Mouse (Mus musculus) lung, embryonic 14.5 days (tissue): ENCODE results near the gene Cdv3. TPM values are rescaled to one million over a fixed set of nuclear protein-coding genes. Genes with fewer than 3 reads are reported as not detected.

Experiments
- ATAC-seq: fragments of 200-750 bp; cut with Nextera tagmentation; 2 replicates; pipeline ENCODE4 v1.8.0; 2017; ENCODE audit warnings: mild to moderate bottlenecking, moderate TSS enrichment, moderate library complexity; ENCODE audit not compliant: insufficient read depth
- DNase-seq: peaks from one replicate; pipeline ENCODE4 v3.0.0-alpha.2; 2015
- H3K27ac ChIP-seq: fragments of 300-500 bp; sonication (generic); 2 replicates; pipeline ENCODE4 v1.5.1; 2014; ENCODE audit warnings: low read depth, mild to moderate bottlenecking, moderate library complexity
- H3K27me3 ChIP-seq: fragments of 300-500 bp; sonication (generic); 2 replicates; pipeline ENCODE4 v1.6.1; 2014; ENCODE audit warnings: low read length, control low read depth; ENCODE audit not compliant: insufficient read depth
- H3K36me3 ChIP-seq: fragments of 300-500 bp; sonication (generic); 2 replicates; pipeline ENCODE4 v1.6.1; 2014; ENCODE audit warnings: control low read depth; ENCODE audit not compliant: insufficient read depth
- H3K4me1 ChIP-seq: fragments of 300-500 bp; sonication (generic); 2 replicates; pipeline ENCODE4 v1.6.1; 2014; ENCODE audit warnings: antibody characterized with exemption, control low read depth; ENCODE audit not compliant: insufficient read depth
- H3K4me2 ChIP-seq: fragments of 300-500 bp; sonication (generic); 2 replicates; pipeline ENCODE4 v1.6.1; 2014; ENCODE audit warnings: mild to moderate bottlenecking
- H3K4me3 ChIP-seq: fragments of 300-500 bp; sonication (generic); 2 replicates; pipeline ENCODE4 v1.5.1; 2014; ENCODE audit warnings: low read depth, low read length
- H3K9ac ChIP-seq: fragments of 300-500 bp; sonication (generic); 2 replicates; pipeline ENCODE4 v1.6.1; 2014
- H3K9me3 ChIP-seq: fragments of 300-500 bp; sonication (generic); 2 replicates; pipeline ENCODE4 v1.6.1; 2016; ENCODE audit warnings: low read depth, low read length, control low read depth
- CTCF ChIP-seq: IDR thresholded peaks from 2 replicates; pipeline ENCODE4 v1.5.1; 2016; ENCODE audit warnings: antibody characterized with exemption, low read depth
- WGBS: fragments of 180-500 bp; shearing (Covaris S2); extraction: QIAGEN DNeasy Blood & Tissue Kit; methylation state at CpG from one replicate; pipeline ENCODE4 v1.1.7; 2014; 5-methylcytosine and 5-hydroxymethylcytosine counted together
- polyA plus RNA-seq: library from polyadenylated mRNA; unstranded; fragments of >200 nt; fragmentation: Nextera tagmentation; extraction: Ambion mirVana; gene quantifications from 2 replicates; pipeline ENCODE4 v1.2.1, GENCODE M21; 2014

Gene Cdv3
- polyA plus RNA-seq, 1 experiment from 2014 or later, result 93.4 TPM

GRCm38 (mm10) chr9:103369951-103370350 is 4.3 kb upstream of the Cdv3 start:
- Histone ChIP-seq H3K36me3 (peaks cover 8% of the 10 kb centered on the region; the same call in 1 of the 2 replicates), H3K9me3 (no peaks in the 10 kb centered on the region), H3K27ac (no peak overlapping the region), H3K4me3 (no peak overlapping the region), H3K4me1 (peaks cover 10% of the 10 kb centered on the region), H3K9ac (no peak overlapping the region), H3K27me3 (no peaks in the 10 kb centered on the region), H3K4me2 (no peak overlapping the region)
- TF ChIP-seq CTCF, result no peak
- ATAC-seq (no peak), DNase-seq (no peak)
- 58% methylated on average over 4 of the region's 4 CpGs for WGBS

DNA sequence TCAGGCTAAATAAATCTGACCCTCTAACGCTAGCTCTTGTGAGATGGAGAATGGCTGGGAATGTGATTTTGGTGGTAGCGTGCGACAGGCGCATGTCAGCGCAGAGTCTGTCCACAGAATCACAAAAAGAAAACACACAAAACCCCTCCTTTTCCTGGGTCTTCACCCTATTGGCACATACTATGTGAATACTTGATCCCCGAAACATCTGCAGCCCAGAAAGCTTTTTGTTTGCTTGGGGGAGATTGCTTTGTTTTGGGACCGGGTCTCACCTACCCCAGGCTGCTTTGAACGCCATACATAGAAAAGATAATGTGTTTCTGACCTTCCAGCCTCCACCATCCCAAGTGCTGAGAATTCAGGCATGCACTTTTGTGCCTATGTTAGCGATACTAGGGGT is 716 bp upstream of the Cdv3 start:
- H3K4me2 ChIP-seq, result peak overlapping the region; percentile 59
- H3K27me3 ChIP-seq, result no peaks in the 10 kb centered on the region
- peak overlapping the region; percentile 25 for H3K4me3 ChIP-seq
- H3K9ac ChIP-seq, result peak overlapping the region; percentile 27
- peaks cover 25% of the 10 kb centered on the region for H3K36me3 ChIP-seq
- no peaks in the 10 kb centered on the region for H3K9me3 ChIP-seq
- no peak for TF ChIP-seq CTCF
- ATAC-seq (no peak), DNase-seq (no peak)
- WGBS, result 45% methylated on average over 9 of the region's 9 CpGs
- peaks cover 10% of the 10 kb centered on the region for H3K4me1 ChIP-seq
- peak overlapping the region; percentile 67 for H3K27ac ChIP-seq

DNA sequence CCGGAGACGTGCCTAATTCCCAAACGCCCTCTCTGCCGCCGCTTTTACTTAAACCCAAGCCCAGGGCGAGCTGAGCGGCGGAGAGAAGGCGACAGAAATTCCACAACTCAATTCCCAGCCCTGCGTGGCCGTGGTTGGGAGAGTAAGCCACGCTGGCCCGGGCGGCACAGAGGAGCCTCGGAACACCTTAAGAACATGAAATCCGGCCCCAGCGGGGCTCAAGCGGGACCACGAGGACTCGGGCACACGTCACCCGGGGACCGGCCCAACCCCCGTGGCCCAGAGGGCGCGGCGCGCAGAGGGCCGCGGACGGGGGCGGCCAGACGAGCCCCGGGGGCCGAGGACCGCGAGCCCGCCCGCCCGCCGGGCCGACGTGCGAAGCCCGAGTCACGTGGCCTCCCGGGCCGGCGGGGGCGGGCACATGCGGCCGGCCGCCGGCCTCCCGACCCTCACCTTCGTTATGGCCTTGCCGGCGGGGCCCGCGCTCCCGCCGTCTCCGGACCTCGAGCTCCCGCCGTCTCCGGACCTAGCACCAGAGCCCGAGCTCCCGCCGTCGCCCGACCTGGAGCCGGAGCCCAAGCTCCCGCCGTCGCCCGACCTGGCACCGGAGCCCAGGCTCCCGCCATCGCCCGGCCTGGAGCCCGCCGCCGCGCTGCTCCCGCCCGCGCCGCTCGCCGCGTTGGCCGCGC is 895 bp downstream of the Cdv3 start:
- H3K9ac ChIP-seq, result peak overlapping the region; percentile 96
- WGBS, result 2% methylated on average over 73 of the region's 94 CpGs
- peaks cover 10% of the 10 kb centered on the region for H3K4me1 ChIP-seq
- H3K27me3 ChIP-seq, result no peaks in the 10 kb centered on the region
- ATAC-seq, result peak; percentile 26
- peaks cover 35% of the 10 kb centered on the region for H3K36me3 ChIP-seq
- DNase-seq, result peak; percentile 79
- H3K27ac ChIP-seq, result peak overlapping the region; percentile 98
- no peak for TF ChIP-seq CTCF
- peak overlapping the region; percentile 67 for H3K4me2 ChIP-seq
- peak overlapping the region; percentile 93 for H3K4me3 ChIP-seq
- H3K9me3 ChIP-seq, result no peaks in the 10 kb centered on the region

GRCm38 (mm10) chr9:103363730-103364417 is 1.8 kb downstream of the Cdv3 start:
- no peaks in the 10 kb centered on the region for H3K9me3 ChIP-seq
- peak overlapping the region; percentile 98 for H3K27ac ChIP-seq
- H3K4me1 ChIP-seq, result peaks cover 10% of the 10 kb centered on the region
- ATAC-seq, result no peak
- TF ChIP-seq CTCF, result no peak
- no peaks in the 10 kb centered on the region for H3K27me3 ChIP-seq
- peaks cover 44% of the 10 kb centered on the region for H3K36me3 ChIP-seq
- peak overlapping the region; percentile 96 for H3K9ac ChIP-seq
- peak overlapping the region; percentile 67 for H3K4me2 ChIP-seq
- peak overlapping the region; percentile 93 for H3K4me3 ChIP-seq
- DNase-seq, result peak; percentile 64
- under 1% methylated on average over 21 of the region's 21 CpGs for WGBS

- DNase-seq, result no peak
- H3K9me3 ChIP-seq, result no peaks in the 10 kb centered on the region
- no peak overlapping the region for H3K27ac ChIP-seq
- TF ChIP-seq CTCF, result no peak
- H3K4me1 ChIP-seq, result peaks cover 10% of the 10 kb centered on the region
- no peaks in the 10 kb centered on the region for H3K27me3 ChIP-seq
- 55% methylated on average over 6 of the region's 6 CpGs for WGBS
- peak overlapping the region; percentile 67 for H3K4me2 ChIP-seq
- H3K4me3 ChIP-seq, result peak overlapping the region; percentile 93
- H3K9ac ChIP-seq, result peak overlapping the region; percentile 96
- H3K36me3 ChIP-seq, result peaks cover 44% of the 10 kb centered on the region
- no peak for ATAC-seq
Measured at GRCm38 (mm10) chr9:103363088-103363487, 2.6 kb downstream of the Cdv3 start.

DNA sequence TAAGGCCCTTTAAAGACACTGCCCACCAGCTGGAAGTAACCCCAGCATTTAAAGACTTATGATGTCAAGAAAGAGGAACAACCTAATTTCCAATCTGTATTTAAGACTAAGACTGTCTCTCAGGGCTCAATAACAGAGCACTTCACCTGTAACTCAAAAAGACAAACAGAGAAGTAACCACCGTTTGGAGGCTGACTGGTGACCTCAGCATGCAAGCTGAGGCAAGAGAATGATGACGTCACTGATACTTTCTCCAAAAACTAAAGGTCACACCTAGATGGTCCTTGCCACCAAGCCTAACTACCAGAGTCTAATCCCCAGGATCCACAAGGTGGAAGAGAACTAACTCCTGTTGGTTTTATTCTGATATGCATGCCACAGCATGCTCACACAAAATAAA is 5.0 kb downstream of the Cdv3 start:
- Histone ChIP-seq H3K27ac (no peak overlapping the region), H3K4me3 (no peak overlapping the region), H3K27me3 (no peaks in the 10 kb centered on the region), H3K4me1 (no peaks in the 10 kb centered on the region), H3K4me2 (no peak overlapping the region), H3K36me3 (peaks cover 65% of the 10 kb centered on the region), H3K9ac (no peak overlapping the region), H3K9me3 (no peaks in the 10 kb centered on the region)
- no peak for TF ChIP-seq CTCF
- no peak for DNase-seq
- WGBS, result 51% methylated on average over 2 of the region's 2 CpGs
- no peak for ATAC-seq

DNA sequence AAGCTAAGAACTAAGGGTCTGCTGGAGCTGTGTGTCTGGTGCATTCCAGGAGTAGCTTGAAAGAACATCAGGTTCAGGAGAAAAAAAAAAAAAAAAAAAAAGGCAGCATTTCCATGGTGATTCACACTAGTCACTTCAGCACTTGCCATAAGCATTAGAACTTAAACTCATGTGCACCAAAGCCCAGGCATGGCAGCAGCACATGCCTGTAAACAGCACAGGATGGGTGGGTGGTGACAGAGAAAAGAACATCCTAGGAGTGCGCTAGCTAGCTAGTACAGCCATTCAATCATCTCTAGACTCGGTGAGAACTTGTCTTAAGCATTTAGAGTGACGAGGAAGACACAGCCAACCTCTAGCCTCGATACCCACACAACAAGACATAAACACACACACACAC is 7.1 kb downstream of the Cdv3 start:
- TF ChIP-seq CTCF, result no peak
- H3K36me3 ChIP-seq, result peaks cover 67% of the 10 kb centered on the region
- no peak for DNase-seq
- H3K9me3 ChIP-seq, result no peaks in the 10 kb centered on the region
- no peak overlapping the region for H3K4me2 ChIP-seq
- ATAC-seq, result no peak
- no peak overlapping the region for H3K27ac ChIP-seq
- H3K27me3 ChIP-seq, result no peaks in the 10 kb centered on the region
- H3K9ac ChIP-seq, result no peak overlapping the region
- H3K4me3 ChIP-seq, result no peak overlapping the region
- WGBS, result 70% methylated on average over 4 of the region's 4 CpGs
- no peaks in the 10 kb centered on the region for H3K4me1 ChIP-seq
